Mouse (Mus musculus) adrenal gland, adult (tissue): Measurements from ENCODE around the gene Zdhhc22.

Source experiments
- DNase-seq, 2 experiments: peaks; one replicate each; pipeline ENCODE4 v3.0.0; 2022 to 2023; ENCODE audit warnings: low spot score in 1 of 2; ENCODE audit not compliant: inconsistent age in 2 of 2

The Zdhhc22 gene

DNA sequence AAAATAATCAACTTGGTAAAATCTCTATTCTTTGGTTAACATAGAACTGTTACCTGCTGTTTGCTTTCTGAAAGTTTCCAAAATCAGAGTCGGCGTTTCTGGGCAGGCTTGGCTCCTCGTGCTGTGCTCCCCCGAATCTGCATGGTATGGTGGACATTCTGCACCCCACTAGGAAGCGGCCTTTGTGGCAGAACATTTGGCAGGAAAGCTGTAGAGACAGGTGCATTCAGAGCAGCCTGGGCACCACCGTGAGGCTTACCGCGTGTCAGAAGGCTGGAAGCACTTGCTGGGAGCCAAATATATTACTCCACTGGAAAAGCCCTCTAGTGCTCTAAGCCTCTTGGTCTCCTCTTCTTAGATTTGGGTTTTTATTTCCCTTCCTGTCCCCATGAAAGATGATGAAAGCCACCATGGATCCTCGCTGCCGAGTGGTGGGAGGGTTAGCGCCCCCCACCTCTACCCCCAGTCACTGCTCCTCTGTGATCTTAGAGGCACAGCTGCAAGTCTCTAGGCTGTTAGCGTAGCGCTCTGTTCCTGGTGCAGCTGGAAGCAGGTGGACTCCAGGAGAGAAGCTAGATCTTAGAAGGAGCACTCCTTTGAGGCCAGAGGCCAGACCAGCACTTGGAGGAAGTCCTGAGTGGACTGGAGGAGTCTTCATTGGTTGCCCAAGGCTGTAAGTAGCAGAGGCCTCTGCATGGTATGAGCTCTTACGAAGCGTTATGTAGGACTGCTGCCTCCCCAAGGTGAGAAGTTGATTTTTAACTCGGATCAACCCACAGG lies 25.8 kb downstream of the Zdhhc22 start:
- no peak for DNase-seq

DNA sequence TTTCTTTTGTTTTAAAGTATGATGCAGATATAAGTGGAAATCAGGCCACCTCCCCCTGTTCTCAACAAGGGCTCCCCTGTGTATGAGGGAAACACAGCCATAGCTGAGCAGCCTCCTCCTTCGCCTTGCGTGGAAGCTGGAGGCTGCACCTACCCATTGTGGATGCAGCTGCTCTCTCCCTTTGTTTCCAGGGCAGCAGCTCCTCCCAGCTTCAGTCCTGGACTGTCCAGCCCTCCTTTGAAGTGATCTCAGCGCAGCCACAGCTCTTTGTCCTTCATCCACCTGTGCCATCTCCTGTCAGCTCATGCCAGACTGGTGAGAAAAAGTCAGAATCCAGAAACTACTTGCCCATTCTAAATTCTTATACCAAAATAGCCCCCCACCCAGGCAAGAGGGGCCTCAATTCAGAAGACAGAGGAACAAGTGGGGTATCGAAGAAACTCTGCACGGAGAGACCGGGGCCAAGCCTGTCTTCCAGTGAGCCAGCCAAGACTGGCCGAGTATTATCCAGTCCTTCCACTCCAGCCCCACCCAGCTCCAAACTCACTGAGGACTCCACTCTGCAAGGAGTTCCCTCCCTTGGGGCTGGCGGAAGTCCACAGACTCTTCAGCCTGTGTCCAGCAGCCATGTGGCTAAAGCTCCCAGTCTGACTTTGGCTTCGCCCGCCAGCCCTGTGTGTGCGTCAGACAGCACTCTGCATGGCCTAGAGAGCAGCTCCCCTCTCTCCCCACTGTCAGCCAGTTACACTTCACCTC lies 28.5 kb downstream of the Zdhhc22 start:
- DNase-seq = no peak

DNA sequence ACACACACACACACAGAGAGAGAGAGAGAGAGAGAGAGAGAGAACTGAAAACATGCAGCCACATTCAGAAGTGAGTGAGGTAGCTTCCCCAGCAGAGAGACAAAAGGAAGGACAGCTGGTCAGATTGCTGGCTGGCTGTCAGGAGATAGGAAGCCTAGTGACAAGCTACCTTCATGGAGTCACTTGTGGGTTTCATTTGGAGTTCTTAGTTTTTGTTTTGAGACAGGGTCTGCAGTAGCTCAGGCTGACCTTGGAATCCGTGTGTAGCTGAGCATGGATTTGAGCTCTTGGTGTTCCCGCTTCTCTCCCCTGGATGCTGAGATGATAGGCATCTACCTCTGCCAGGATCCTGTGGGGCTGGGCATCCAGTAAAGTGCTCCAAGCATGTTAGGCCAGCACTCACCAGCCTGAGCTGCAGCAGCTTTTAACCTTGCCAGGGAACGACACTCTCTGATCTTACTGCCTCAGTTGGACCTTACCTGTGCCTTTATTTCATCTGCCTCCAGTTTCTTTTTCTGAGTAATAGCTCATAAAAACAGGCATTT lies 29.4 kb downstream of the Zdhhc22 start:
- DNase-seq = no peak

DNA sequence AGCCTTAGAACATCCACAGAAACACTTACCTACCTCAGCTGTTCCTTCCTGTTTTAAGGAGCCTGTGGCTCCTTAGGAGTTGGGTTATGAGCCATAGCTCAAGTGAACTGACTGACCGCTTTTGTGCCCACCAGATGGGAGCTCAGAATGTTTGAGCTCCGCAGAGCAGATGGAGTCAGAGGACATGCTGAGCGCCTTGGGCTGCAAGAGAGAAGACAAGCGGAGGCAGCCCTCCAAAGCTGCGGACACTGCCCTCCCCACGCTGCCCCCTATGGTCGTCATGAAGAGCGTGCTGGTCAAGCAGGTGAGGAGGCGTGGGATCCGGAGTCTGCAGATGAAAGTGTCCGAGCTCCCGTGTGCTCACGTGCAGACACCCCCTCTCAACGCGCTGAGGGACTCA lies 30.1 kb downstream of the Zdhhc22 start:
- DNase-seq = no peak

DNA sequence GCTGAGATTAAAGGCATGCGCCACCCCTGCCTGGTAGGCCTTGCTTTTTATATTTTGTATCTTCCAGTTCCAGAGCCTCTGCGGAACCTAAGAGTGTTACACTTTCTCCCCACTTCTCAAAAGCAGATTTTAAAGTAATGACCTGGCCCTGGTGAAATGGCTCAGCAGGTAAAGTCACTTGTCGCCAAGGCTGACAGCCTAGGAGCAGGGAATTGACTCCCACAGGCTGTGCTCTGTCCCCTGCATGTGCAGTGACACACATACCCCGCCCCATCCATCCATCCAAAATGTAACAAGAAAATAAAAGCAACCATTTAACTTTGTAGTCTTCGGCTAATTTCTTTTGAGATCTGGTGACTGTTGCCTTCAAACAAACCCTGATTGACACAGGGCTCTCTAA lies 30.6 kb downstream of the Zdhhc22 start:
- DNase-seq = no peak

DNA sequence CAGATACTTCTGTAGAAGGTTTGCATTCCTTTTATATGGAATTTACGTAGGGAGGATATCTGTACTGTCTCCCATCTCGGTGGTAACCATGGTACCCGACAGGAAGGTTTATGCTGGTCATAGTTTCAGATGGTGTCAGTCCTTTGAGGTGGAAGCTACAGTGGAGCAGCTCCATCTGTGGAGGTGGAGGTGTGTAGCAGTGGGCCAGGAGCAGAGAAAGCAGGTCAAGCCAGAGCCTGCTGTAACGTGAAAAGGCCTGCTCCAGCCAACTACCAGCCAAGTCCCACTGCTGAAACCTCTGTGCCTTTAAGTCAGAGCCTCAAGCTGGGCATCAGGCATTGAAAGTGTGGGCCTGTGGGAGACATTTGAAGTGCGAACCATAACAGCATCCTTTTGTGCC lies 31.7 kb downstream of the Zdhhc22 start:
- DNase-seq = no peak

DNA sequence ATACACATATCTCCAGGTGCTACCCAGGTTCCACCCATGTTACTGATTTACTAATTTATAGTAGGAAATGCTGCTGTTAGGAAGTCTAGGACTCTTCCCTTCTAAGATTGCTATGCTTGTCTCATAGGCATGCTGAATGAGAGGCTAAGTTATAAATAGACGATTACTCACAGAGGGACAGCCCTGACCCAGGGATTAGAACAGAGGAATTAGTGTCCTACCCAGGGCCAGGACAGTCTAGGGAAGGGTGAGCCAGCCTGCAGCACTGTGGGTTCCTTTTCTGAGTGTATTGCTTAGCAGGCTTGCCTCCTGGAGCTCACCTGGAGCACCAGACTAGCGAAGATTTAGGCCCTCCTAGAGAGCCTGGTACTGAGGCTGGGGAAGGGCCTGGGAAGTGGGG lies 34.3 kb downstream of the Zdhhc22 start:
- DNase-seq = peak; percentile 42 to 75

DNA sequence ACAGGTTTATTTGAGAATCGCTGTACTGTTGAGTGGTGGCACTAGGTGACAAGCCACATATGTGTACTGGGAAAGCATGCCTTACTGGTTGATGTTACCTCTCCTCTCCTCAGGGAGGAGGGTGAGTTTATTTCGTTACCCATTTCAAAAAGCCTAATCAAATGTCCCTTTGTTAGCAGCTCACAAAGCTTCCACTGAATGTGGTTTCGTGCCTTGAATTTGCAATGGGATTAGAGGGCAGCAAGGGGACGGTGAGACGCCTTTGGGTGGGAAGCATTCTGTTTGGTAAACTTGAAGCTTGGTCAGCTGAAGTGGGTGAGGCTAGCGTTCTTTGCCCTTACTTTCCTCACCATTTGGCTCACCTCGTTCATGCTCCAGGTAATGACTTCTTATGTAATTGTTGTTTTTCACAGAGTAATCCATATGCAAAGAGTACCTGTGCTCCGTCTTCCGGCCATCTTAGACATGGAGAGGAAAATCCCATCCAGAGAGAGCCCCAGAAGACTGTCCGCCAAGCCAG lies 37.8 kb downstream of the Zdhhc22 start:
- DNase-seq = no peak

DNA sequence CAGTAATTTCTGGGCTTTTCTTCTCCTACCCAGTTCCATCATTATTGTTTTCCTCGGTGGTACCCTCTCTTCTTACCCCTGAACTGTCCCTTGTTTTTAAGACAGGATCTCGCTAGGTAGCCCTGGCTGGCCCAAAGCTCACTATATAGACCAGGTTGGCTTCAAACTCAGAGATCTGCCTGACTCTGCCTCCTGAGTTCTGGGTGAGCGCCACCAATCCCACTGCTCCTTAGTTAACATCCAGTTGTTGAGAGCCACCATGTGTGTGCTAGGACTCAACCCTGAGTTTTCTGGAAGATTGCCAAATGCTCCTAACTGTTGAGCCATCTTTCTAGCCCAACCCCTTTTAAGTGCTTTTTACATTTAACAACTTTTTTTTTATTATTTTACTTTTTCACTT lies 39.3 kb downstream of the Zdhhc22 start:
- DNase-seq = peak in 1 of 2 experiments; percentile 56

DNA sequence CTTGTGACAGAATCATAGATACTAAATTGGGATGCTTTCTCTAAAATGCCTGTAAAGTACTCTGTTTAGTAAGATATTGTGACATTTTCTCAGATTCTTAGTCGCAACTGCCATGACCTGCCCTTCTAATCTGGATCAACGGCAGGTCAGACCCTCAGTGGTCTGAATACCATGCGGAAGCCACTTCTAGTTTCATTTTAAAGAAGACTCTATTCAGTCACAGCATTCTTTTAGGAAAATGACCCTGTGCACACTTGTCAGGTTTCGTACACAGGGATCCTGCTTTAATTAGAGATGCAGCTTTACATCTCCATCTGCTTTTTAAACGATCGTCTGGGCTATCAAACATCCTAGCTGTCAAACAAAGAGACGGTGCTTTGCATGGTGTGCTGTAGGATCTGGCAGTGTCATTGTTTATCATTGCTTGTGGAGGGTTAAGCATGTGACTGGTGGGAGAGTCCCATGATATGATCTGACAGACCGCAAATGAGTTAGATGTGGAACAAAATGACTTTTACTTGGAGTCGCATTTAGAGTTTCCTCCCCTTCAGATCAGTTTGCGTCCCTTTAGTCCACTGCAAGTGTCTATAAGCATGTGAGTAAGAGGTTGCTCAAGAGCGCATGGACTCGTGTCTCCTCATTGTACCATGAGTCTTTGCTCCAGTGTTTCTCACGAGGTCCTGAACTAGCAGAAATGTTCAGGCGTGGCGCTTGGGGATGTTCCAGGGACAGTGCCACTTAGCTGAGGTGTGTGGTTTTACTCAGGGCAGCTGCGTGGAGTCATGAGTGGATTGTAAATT lies 39.9 kb downstream of the Zdhhc22 start:
- no peak for DNase-seq

DNA sequence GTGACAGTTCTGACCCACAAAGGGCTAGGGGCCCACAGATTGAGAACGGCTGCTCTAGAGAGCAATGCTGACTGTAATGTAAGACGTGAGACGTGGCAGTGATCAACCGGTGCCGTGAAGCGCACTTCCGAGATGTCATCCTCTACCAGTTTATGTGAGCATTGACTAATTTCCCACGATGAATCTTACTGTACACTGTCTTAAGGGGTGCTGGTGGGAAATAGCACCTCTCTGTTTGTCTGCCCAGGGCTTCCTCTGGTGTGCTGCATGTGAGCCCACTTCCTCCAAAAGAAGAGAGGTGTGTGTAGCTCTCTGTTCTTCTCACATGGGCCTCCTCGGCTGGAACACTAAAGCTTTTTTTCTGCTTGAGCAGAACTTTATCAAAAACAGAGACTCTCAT lies 40.7 kb downstream of the Zdhhc22 start:
- DNase-seq = no peak

DNA sequence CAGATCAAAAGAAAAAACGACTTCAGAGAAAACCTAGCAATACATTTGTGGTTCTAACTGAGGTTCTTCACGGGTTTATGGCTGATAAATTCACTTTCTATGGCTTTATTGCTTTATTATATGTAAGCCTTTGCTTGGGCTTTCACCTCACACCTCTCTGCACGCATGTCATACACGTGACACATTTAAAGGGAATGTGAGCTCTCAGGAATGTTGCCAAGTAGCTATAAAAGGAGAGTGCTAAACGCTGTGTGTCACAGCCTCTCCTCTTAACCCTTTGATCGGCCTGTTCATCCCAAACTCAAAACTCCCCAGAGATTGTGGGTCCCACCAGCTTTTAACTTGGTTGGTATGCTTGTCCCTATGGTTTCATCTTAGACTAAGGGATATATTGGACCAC lies 41.6 kb downstream of the Zdhhc22 start:
- DNase-seq = peak; percentile 49 to 81

DNA sequence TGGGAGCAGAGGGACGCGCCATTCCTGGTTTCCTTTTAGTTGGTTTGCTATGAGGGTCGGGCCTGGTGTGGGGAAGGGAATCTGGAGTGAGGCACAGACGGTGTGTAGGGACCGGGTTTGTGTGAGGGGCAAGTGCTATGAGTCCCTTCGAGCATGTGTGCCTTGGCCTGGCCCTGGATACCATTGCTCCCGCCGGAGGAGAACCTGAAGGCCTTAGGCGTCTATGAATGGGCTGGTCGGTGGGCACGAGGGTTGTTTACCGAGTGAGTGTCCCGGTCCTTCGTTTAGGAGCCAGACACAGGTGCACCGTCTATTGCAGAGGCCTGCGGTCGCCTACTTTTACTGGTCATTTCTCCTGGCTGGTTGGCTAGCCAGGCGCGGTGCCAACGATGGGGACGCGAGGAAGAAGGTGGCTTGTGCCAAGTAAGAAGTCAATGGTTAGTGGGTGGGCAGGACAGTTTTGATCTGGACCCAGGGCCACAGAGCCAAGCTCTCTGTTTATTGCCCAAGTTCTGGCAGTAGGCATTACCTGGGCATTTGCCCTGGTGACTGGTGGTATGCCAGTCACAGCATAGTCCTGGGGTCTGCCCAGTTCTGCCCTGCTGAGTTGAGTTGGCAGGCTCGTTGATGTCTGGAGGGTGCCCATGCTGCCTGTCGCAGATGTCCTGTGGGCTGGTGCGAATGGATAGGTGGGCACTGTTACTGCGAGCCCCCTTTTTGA lies 42.4 kb downstream of the Zdhhc22 start:
- DNase-seq = peak in 1 of 2 experiments; percentile 76

DNA sequence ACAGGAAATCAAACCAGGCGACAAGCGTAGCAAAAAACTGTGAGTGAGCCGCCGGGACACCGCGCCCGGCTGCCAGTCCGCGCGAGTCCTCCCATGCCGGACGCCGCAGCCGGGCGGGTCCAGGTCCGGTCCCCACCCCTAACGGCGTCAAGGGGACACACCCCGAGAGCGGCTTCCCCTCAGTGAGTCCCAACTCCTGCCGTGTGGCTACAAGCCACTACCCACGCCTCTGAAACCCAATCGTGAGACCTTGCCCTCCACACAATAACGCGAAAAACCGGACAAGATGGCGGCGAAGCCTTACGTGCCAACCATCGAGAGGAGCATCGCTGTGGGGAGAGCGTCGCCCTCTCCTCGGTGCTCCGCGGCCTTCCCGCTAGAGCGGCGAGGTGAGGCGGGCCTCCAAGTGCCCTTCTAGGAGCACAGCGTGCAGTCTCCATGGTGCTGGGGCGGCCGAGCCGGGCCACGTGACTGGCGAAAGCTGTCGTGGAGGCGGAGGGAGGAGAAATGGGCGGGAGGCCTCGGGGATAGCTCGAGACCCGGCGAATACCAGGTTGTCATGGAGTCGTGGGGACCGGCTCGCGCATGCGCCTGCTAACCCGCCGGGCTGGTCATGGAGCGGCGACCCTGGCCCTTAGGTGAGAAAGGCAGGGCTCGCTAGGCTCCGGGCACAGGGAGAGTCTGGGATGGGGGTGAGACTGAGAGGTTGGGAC lies 43.2 kb downstream of the Zdhhc22 start, which contains the start of gene Cipc:
Gene Cipc (plus strand): TSS at position 182 of the 713 bp plus-strand sequence.
- DNase-seq = peak; percentile 99

DNA sequence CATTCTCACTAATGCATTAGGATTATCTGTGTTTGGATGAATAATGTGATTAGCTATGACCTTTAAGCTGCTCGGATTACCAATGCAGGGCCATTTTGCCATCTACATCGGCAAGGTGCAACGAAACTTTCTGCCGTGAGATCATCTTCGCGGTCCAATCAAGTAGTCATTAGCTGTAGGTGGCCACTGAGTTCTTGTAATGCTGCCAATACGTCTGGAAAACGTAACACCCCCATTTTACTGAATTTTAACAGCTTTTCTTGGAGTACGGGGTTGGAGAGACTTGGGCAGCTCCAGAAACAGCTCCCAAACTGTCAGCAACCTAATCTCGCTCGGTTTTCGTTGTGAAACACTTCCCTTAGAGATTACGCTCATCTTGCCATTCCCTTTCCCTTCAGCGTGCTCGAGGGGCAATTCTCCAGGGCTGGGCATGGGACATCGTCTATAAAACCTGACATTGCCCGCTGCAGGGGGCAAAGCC lies 43.9 kb downstream of the Zdhhc22 start:
- DNase-seq = no peak

DNA sequence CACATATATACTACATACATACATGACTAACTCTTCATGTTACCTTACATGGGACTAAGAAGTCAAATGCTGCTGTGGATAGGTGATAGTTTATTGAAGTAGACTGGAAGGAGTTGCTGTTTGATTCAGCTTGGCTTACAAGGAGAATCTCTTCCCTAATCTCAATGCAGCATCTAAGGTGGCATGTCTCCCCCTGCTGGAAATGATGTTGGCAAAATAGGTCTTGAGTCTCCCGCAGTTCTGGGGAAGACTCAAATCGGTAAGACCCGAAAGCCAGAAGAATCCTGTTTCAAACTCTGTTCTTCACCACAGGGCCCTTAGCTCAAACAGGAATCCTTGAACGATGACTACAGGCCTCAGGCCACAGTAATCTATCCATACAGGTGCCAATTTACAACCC lies 45.1 kb downstream of the Zdhhc22 start:
- peak; percentile 75 to 93 for DNase-seq

DNA sequence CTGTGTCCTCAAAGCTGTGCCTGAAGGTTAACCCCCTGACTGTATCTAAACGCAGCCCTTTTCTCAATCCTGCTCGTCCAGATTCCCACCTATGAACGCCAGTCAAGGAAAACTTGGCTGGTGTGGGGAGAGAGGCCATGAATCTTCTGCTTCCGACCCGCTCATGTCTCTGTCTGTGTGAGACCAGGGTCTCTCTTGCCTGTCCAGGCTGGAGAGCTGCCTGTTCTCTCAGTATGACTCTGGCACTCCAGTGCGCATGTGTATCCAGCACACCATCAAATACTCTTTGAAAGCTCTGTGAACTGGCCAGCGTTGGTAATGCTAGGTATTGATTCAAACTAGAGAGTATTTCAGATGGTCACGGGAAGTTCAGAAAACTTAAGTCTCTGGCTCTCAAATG lies 46.8 kb downstream of the Zdhhc22 start:
- no peak for DNase-seq

DNA sequence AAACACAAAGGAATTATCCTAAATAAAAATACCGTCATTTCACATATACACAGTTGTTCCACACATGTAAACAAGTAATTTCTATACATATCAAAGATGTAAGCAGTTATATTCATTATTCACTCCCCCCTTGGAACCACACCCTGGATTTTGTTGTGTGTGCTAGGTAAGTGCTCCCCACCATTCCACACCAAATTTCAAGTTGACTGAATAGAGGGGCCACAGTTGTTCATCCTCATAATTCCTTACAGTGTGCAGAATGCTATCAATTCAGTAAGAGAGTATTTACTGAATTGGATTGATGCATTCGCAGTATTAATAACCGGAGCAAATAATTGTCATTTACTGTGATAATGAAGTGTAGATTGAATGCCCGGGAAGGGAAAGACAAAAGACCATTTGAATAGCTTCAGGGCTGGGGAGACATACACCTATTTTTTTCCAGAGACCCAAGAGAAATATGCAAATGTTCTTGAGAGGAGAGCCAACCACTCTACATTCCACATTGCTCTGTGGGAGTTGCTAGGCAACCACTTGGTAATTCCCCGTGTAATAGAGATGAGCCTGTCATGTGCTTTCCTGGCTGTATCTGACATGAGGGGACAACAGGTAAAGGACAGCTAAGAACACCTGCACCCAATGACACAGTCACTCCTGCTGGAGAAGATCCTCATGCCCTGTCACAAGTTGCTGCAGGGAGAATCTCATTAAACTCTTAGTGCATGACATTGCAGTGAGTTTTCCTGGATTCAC lies 48.3 kb downstream of the Zdhhc22 start:
- DNase-seq = no peak

DNA sequence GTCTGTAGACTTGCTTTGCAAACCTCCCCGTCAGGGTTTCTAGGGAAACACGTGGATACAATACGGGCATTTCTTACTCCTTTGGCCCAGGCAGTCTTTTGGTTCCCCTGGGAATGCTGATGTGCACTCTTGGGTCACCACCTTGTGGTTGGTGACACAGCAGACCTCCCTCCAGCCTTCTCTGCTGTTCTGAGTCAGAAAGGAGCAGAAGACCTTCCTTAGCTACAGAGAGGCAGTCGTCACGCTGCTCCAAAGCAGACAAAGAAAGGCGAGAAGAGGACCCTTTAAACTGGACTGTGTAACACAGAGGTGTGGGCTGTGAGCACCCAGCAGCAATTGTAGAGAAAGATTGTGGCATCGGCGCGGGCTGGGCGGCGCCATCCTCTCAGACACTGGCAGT lies 49.1 kb downstream of the Zdhhc22 start:
- DNase-seq = peak in 1 of 2 experiments; percentile 44
